Mouse (Mus musculus): ENCODE measurements around the gene Tmem151a.

GRCm38 (mm10) chr19:5057876-5058775 is 27.2 kb downstream of the Tmem151a start:
- TF ChIP-seq CTCF (conservative IDR thresholded peaks at IDR 0.05; ENCODE audit: low read length) (no peak), POU5F1 (IDR thresholded peaks at IDR 0.05; ENCODE audit: borderline replicate concordance, low read length) (no peak), NANOG (IDR thresholded peaks at IDR 0.05; ENCODE audit: borderline replicate concordance, low read length) (no peak)

Data from E14TG2a.4 (cell line).